8 mouse cellular contexts compared by ENCODE assay signal in genomic region chr4:136181367-136181766, GRCm38 (mm10). TPM values are rescaled to one million over a fixed set of nuclear protein-coding genes. Genes with fewer than 3 reads are reported as not detected.
DNase-seq lines count a peak whose midpoint lies in the region; ATAC-seq and TF ChIP-seq lines count a peak whose summit lies in the region.

No protein-coding gene starts in this region.

- H3K79me2 ChIP-seq in CH12.LX (replicated peaks; ENCODE audit: control insufficient read depth, extremely low read depth, insufficient read depth, poor library complexity, severe bottlenecking): peaks cover 7% of the 10 kb centered on the region

- peaks cover 16% of the 10 kb centered on the region; the same call in 1 of the 2 replicates for H3K4me1 ChIP-seq in heart, postnatal 0 days (ENCODE audit: control insufficient read depth, insufficient read depth)
- H3K4me1 ChIP-seq in CH12.LX (ENCODE audit: control insufficient read depth in 1 of 2, insufficient read depth in 2 of 2): peaks cover 25 to 65% of the 10 kb centered on the region in 2 experiments
- H3K4me1 ChIP-seq in liver, embryonic 12.5 days: peaks cover 87% of the 10 kb centered on the region

- no peaks in the 10 kb centered on the region for H3K27me3 ChIP-seq in heart, postnatal 0 days (ENCODE audit: control insufficient read depth, insufficient read depth, low read length)
- no peaks in the 10 kb centered on the region for H3K27me3 ChIP-seq in CH12.LX (replicated peaks)
- no peaks in the 10 kb centered on the region for H3K27me3 ChIP-seq in liver, embryonic 12.5 days (replicated peaks)

- TF ChIP-seq POLR2A in CH12.LX (IDR thresholded peaks at IDR 0.05; ENCODE audit: low read depth, low read length): no peak

- in situ Hi-C loops in CH12.LX (cut with MboI; ENCODE audit: low pct_ligation_motif_present, low pct_unique_long_range_greater_than_20kb, low sequenced_read_pairs): no loop called here

- H3K4me2 ChIP-seq in heart, postnatal 0 days (ENCODE audit: low read depth, low read length): peak overlapping the region; percentile 52
- peak overlapping the region; percentile 95 for H3K4me2 ChIP-seq in CH12.LX (ENCODE audit: insufficient read depth, low read depth, poor library complexity, severe bottlenecking)
- peak overlapping the region; percentile 91 for H3K4me2 ChIP-seq in liver, embryonic 12.5 days

- no peak for ATAC-seq in heart, postnatal 0 days (ENCODE audit: insufficient read depth, low read depth)
- no peak for ATAC-seq in liver, embryonic 12.5 days
- no peak for ATAC-seq in frontal cortex, adult (ENCODE audit: low TSS enrichment)

- no peak for DNase-seq in heart, postnatal 0 days (ENCODE audit: low spot score)
- DNase-seq in heart, adult 11 months: no peak
- DNase-seq in CH12.LX (ENCODE audit: extremely low read depth): peak; percentile 61
- DNase-seq in brain, adult 2 months (ENCODE audit: low read depth, low spot score): peak; percentile 32
- no peak for DNase-seq in left cerebral cortex, postnatal 25 days (ENCODE audit: low spot score in 2 of 2)
- no peak for DNase-seq in testis, postnatal 10 days (ENCODE audit: low spot score)

- TF ChIP-seq CTCF in heart, postnatal 0 days (IDR thresholded peaks at IDR 0.05; ENCODE audit: low read depth): peak; percentile 26
- TF ChIP-seq CTCF in CH12.LX (conservative IDR thresholded peaks at IDR 0.05 in 1 of 2, IDR thresholded peaks at IDR 0.05 in 1 of 2; ENCODE audit: low read depth in 2 of 2, low read length in 2 of 2): peak; percentile 32 to 62; a peak in 3 of 4 replicates

- no peaks in the 10 kb centered on the region for H3K36me3 ChIP-seq in heart, postnatal 0 days (replicated peaks; ENCODE audit: control insufficient read depth, insufficient read depth, low read length)
- H3K36me3 ChIP-seq in CH12.LX (replicated peaks in 1 of 2; ENCODE audit: control insufficient read depth in 1 of 2, insufficient read depth in 1 of 2, low read length in 1 of 2): peaks cover 20% of the 10 kb centered on the region in 2 experiments
- peaks cover 96% of the 10 kb centered on the region for H3K36me3 ChIP-seq in liver, embryonic 12.5 days

- TF ChIP-seq RAD21 in CH12.LX (IDR thresholded peaks at IDR 0.05; ENCODE audit: low read depth, low read length): peak; percentile 35

- H3K9ac ChIP-seq in heart, postnatal 0 days (replicated peaks; ENCODE audit: low read depth, low read length): no peak overlapping the region
- peak overlapping the region; percentile 58 for H3K9ac ChIP-seq in CH12.LX (ENCODE audit: insufficient read depth, low read depth)
- peak overlapping the region; percentile 100; the same call in 1 of the 2 replicates for H3K9ac ChIP-seq in liver, embryonic 12.5 days

- H3K9me3 ChIP-seq in heart, postnatal 0 days (replicated peaks; ENCODE audit: control insufficient read depth, low read length): no peaks in the 10 kb centered on the region
- no peaks in the 10 kb centered on the region for H3K9me3 ChIP-seq in CH12.LX (replicated peaks; ENCODE audit: low read length)
- H3K9me3 ChIP-seq in liver, embryonic 12.5 days (replicated peaks): no peaks in the 10 kb centered on the region

- no peak overlapping the region for H3K4me3 ChIP-seq in heart, postnatal 0 days (ENCODE audit: low read depth, low read length)
- H3K4me3 ChIP-seq in CH12.LX (replicated peaks in 1 of 3; ENCODE audit: low read depth in 2 of 3, low read length in 2 of 3, poor library complexity in 1 of 3): peak overlapping the region in 2 of 3 experiments; percentile 65 to 70
- peak overlapping the region; percentile 84; the same call in 1 of the 2 replicates for H3K4me3 ChIP-seq in liver, embryonic 12.5 days

- no peak overlapping the region for H3K27ac ChIP-seq in heart, postnatal 0 days (ENCODE audit: low read depth)
- peak overlapping the region; percentile 84 for H3K27ac ChIP-seq in CH12.LX (ENCODE audit: insufficient read depth, low read depth)
- H3K27ac ChIP-seq in liver, embryonic 12.5 days: peak overlapping the region; percentile 99

- intact Hi-C loops in left cerebral cortex, postnatal 25 days (cut with DNase I): no loop called here

- 31% methylated on average over 12 of the region's 12 CpGs for WGBS in heart, postnatal 0 days
- 40% methylated on average over 12 of the region's 12 CpGs for WGBS in liver, embryonic 12.5 days (ENCODE audit: insufficient replicate concordance)

- dilution Hi-C loops in CH12.LX (cut with MboI; ENCODE audit: extremely low pct_ligation_motif_present, extremely low pct_unique_long_range_greater_than_20kb, low sequenced_read_pairs): no loop called here

- TF ChIP-seq EP300 in heart, postnatal 0 days (IDR thresholded peaks at IDR 0.05; ENCODE audit: low read depth): no peak
- no peak for TF ChIP-seq EP300 in CH12.LX (IDR thresholded peaks at IDR 0.05; ENCODE audit: low read length)

TF ChIP-seq in CH12.LX, 34 proteins besides CTCF, POLR2A, EP300 and RAD21:
- TF ChIP-seq UBTF (IDR thresholded peaks at IDR 0.05; ENCODE audit: low read depth, low read length) (no peak), SMC3 (IDR thresholded peaks at IDR 0.05; ENCODE audit: low read depth, low read length) (peak; percentile 29)

RNA-seq across cellular contexts. Expression of gene E2f2, which starts 9.2 kb away (rescaled TPM):
- 6.4 and 6.9 TPM in 2 replicates for total RNA-seq in heart, postnatal 0 days (2014; rRNA removed; ENCODE audit: low replicate concordance)
- polyA plus RNA-seq in heart, postnatal 0 days (2015; fragmentation: Nextera tagmentation; extraction: Ambion mirVana): 2.4 and 2.6 TPM in 2 replicates
- total RNA-seq in CH12.LX (2012; rRNA removed): 7.2 and 7.6 TPM in 2 replicates
- total RNA-seq in CH12.LX (2014; rRNA removed): 4.4 and 4.9 TPM in 2 replicates
- 3.9 and 6.1 TPM in 2 replicates for polyA plus RNA-seq in CH12.LX (2012; ENCODE audit: insufficient read length, low read depth)
- polyA plus RNA-seq in liver, embryonic 12.5 days (2016; fragmentation: Nextera tagmentation; extraction: Ambion mirVana): 63.4 and 69.1 TPM in 2 replicates
- 1 to 10 TPM in 1 of 2 experiments, under 1 TPM in 1; 0.66 to 1.2 TPM for total RNA-seq in left cerebral cortex, postnatal 25 days (2021)

RNA-seq across cellular contexts. Expression of gene Asap3, which starts 24.8 kb away (rescaled TPM):
- total RNA-seq in heart, postnatal 0 days (2014; rRNA removed; ENCODE audit: low replicate concordance): 2.9 and 3.2 TPM in 2 replicates
- polyA plus RNA-seq in heart, postnatal 0 days (2015; fragmentation: Nextera tagmentation; extraction: Ambion mirVana): 1.7 and 2.0 TPM in 2 replicates
- 0.08 TPM in 2 replicates for total RNA-seq in CH12.LX (2012; rRNA removed)
- total RNA-seq in CH12.LX (2014; rRNA removed): not detected in 2 replicates
- 0.07 TPM in 1 of 2 replicates, not detected in the other for polyA plus RNA-seq in CH12.LX (2012; ENCODE audit: insufficient read length, low read depth)
- 1.5 and 1.9 TPM in 2 replicates for polyA plus RNA-seq in liver, embryonic 12.5 days (2016; fragmentation: Nextera tagmentation; extraction: Ambion mirVana)
- total RNA-seq in left cerebral cortex, postnatal 25 days (2021): 1 to 10 TPM; 3.1 to 3.2 TPM

RNA-seq across cellular contexts. Expression of gene Id3, which starts 38.1 kb away (rescaled TPM):
- total RNA-seq in heart, postnatal 0 days (2014; rRNA removed; ENCODE audit: low replicate concordance): 238 and 259 TPM in 2 replicates
- 169 and 188 TPM in 2 replicates for polyA plus RNA-seq in heart, postnatal 0 days (2015; fragmentation: Nextera tagmentation; extraction: Ambion mirVana)
- total RNA-seq in CH12.LX (2012; rRNA removed) (41.1 and 85.5 TPM in 2 replicates), CH12.LX (2014; rRNA removed) (96.0 and 116 TPM in 2 replicates)
- polyA plus RNA-seq in CH12.LX (2012; ENCODE audit: insufficient read length, low read depth): 17.6 and 18.3 TPM in 2 replicates
- 80.9 and 88.1 TPM in 2 replicates for polyA plus RNA-seq in liver, embryonic 12.5 days (2016; fragmentation: Nextera tagmentation; extraction: Ambion mirVana)
- 10 to 100 TPM; 37.5 to 39.2 TPM for total RNA-seq in left cerebral cortex, postnatal 25 days (2021)

Comparison
In these comparisons a context has a peak if more than half of its experiments do, and no peak if none do; other contexts are left out.
1. DNase-seq: peak in CH12.LX (single experiment) and brain, adult 2 months (single experiment); none in heart, postnatal 0 days (single experiment), heart, adult 11 months (single experiment), left cerebral cortex, postnatal 25 days (0 of 2) and testis, postnatal 10 days (single experiment).
2. Peak in every context shown above with its lines, with median percentiles within 50 percentile points of each other: H3K4me2 ChIP-seq.